Mouse (Mus musculus) stomach, embryonic 16.5 days (tissue): ENCODE measurements around the gene 4930426L09Rik. TPM values are rescaled to one million over a fixed set of nuclear protein-coding genes. Genes with fewer than 3 reads are reported as not detected.

Source experiments
- ATAC-seq: fragments of 200-750 bp; cut with Nextera tagmentation; 2 replicates; pipeline ENCODE4 v1.8.0; 2017; ENCODE audit warnings: moderate number of reproducible peaks, moderate TSS enrichment; ENCODE audit not compliant: insufficient read depth, low FRiP score
- H3K27ac ChIP-seq: fragments of 300-500 bp; sonication (generic); 2 replicates; pipeline ENCODE4 v1.5.1; 2014; ENCODE audit warnings: low read length
- H3K27me3 ChIP-seq: fragments of 300-500 bp; sonication (generic); 2 replicates; pipeline ENCODE4 v1.6.1; 2014; ENCODE audit warnings: low read length, control low read depth, mixed read lengths; ENCODE audit not compliant: control insufficient read depth, insufficient read depth
- H3K36me3 ChIP-seq: fragments of 300-500 bp; sonication (generic); 2 replicates; pipeline ENCODE4 v1.6.1; 2014; ENCODE audit warnings: low read length; ENCODE audit not compliant: control insufficient read depth, insufficient read depth
- H3K4me1 ChIP-seq: fragments of 300-500 bp; sonication (generic); 2 replicates; pipeline ENCODE4 v1.6.1; 2014; ENCODE audit warnings: low read length, control low read depth, mixed read lengths; ENCODE audit not compliant: control insufficient read depth, insufficient read depth
- H3K4me2 ChIP-seq: fragments of 300-500 bp; sonication (generic); 2 replicates; pipeline ENCODE4 v1.6.1; 2014; ENCODE audit warnings: low read depth, low read length, mixed read lengths
- H3K4me3 ChIP-seq: fragments of 300-500 bp; sonication (generic); replicated peaks from 2 replicates; pipeline ENCODE4 v1.5.1; 2014; ENCODE audit warnings: mild to moderate bottlenecking, low read length
- H3K9ac ChIP-seq: fragments of 300-500 bp; sonication (generic); 2 replicates; pipeline ENCODE4 v1.6.1; 2014; ENCODE audit warnings: low read length
- H3K9me3 ChIP-seq: fragments of 300-500 bp; sonication (generic); replicated peaks from 2 replicates; pipeline ENCODE4 v1.6.1; 2016; ENCODE audit warnings: low read length, control low read depth; ENCODE audit not compliant: control insufficient read depth
- WGBS: fragments of 180-500 bp; shearing (Covaris S2); extraction: QIAGEN DNeasy Blood & Tissue Kit; methylation state at CpG from one replicate; pipeline ENCODE4 v1.1.7; 2014; 5-methylcytosine and 5-hydroxymethylcytosine counted together
- polyA plus RNA-seq: library from polyadenylated mRNA; unstranded; fragments of >200 nt; fragmentation: Nextera tagmentation; extraction: Ambion mirVana; gene quantifications from 2 replicates; pipeline ENCODE4 v1.2.1, GENCODE M21; 2015

4930426L09Rik gene
- polyA plus RNA-seq, 1 experiment from 2014 or later = 0.14 TPM

DNA sequence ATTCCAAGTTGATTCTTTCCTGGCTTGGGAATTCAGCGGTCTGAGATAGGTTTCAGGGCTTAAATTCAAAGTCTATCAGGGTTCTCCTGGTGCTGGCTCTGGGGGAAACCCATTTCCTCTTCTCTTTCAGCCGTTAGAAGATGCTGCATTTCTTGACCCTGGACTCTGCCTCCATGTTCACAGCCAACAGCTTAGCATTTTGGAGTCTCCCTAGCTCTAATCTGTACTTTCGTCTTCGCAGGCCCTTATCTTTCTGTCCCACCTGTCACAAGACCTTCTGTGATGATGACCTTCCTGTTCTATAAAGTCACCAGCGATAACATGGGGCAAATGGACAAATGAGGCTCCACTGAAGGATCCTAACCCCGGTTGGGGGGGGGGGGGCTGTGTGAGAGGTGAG lies 13.3 kb downstream of the 4930426L09Rik start:
- Histone ChIP-seq H3K27ac (no peak overlapping the region), H3K4me1 (no peaks in the 10 kb centered on the region), H3K4me3 (no peak overlapping the region), H3K4me2 (no peak overlapping the region), H3K9me3 (no peaks in the 10 kb centered on the region), H3K36me3 (no peaks in the 10 kb centered on the region), H3K27me3 (no peaks in the 10 kb centered on the region), H3K9ac (no peak overlapping the region)
- WGBS = 73% methylated on average over 6 of the region's 6 CpGs
- ATAC-seq = no peak

- no peaks in the 10 kb centered on the region for H3K27me3 ChIP-seq
- no peak overlapping the region for H3K4me3 ChIP-seq
- no peak for ATAC-seq
- WGBS = 74% methylated on average over 5 of the region's 5 CpGs
- no peaks in the 10 kb centered on the region for H3K36me3 ChIP-seq
- H3K27ac ChIP-seq = no peak overlapping the region
- H3K9ac ChIP-seq = no peak overlapping the region
- no peaks in the 10 kb centered on the region for H3K4me1 ChIP-seq
- H3K9me3 ChIP-seq = no peaks in the 10 kb centered on the region
- no peak overlapping the region for H3K4me2 ChIP-seq
Measured at GRCm38 (mm10) chr2:19016348-19016747, 18.2 kb downstream of the 4930426L09Rik start.

GRCm38 (mm10) chr2:19016839-19017238 lies 18.7 kb downstream of the 4930426L09Rik start:
- no peak overlapping the region for H3K4me3 ChIP-seq
- no peaks in the 10 kb centered on the region for H3K9me3 ChIP-seq
- H3K27me3 ChIP-seq = no peaks in the 10 kb centered on the region
- no peak for ATAC-seq
- no peak overlapping the region for H3K9ac ChIP-seq
- H3K4me2 ChIP-seq = no peak overlapping the region
- 47% methylated on average over 1 of the region's 1 CpGs for WGBS
- no peaks in the 10 kb centered on the region for H3K4me1 ChIP-seq
- no peak overlapping the region for H3K27ac ChIP-seq
- H3K36me3 ChIP-seq = no peaks in the 10 kb centered on the region

DNA sequence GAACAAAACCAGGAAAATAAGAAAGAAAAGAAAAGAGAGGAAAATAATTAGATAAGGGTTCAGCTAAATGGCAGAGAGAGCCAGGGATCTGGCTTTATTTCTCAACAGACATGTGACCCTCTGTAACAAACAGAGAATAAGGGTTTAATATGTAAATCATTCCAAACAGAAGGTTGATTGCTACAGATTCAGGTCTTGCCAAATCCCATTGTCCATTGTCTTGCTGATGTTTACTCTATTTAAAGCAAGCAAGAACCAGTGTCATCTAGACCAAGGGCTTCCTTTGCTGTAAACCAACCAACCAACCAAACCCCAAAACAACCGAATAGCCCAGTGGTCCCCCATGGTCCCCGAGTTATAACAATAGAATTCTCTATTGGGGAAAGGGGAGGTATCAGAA lies 19.9 kb downstream of the 4930426L09Rik start:
- Histone ChIP-seq H3K27me3 (no peaks in the 10 kb centered on the region), H3K4me1 (no peaks in the 10 kb centered on the region), H3K9ac (no peak overlapping the region), H3K9me3 (no peaks in the 10 kb centered on the region), H3K4me3 (no peak overlapping the region), H3K4me2 (no peak overlapping the region), H3K27ac (no peak overlapping the region), H3K36me3 (no peaks in the 10 kb centered on the region)
- WGBS = 61% methylated on average over 2 of the region's 2 CpGs
- no peak for ATAC-seq

GRCm38 (mm10) chr2:19024807-19025206 lies 26.7 kb downstream of the 4930426L09Rik start:
- 70% methylated on average over 2 of the region's 2 CpGs for WGBS

GRCm38 (mm10) chr2:19037430-19037829 lies 39.3 kb downstream of the 4930426L09Rik start:
- WGBS = 19% methylated on average over 4 of the region's 4 CpGs
- no peak overlapping the region for H3K27ac ChIP-seq
- H3K9me3 ChIP-seq = no peaks in the 10 kb centered on the region
- no peak overlapping the region for H3K4me3 ChIP-seq
- H3K9ac ChIP-seq = no peak overlapping the region
- no peaks in the 10 kb centered on the region for H3K36me3 ChIP-seq
- no peaks in the 10 kb centered on the region for H3K27me3 ChIP-seq
- peaks cover 4% of the 10 kb centered on the region; the same call in 1 of the 2 replicates for H3K4me1 ChIP-seq
- ATAC-seq = no peak; the same call in 1 of the 2 replicates
- no peak overlapping the region for H3K4me2 ChIP-seq

More at GRCm38 (mm10) chr2:19024807-19025206, 26.7 kb downstream of the 4930426L09Rik start:
- H3K27ac ChIP-seq = no peak overlapping the region
- no peak overlapping the region for H3K4me3 ChIP-seq
- no peak overlapping the region for H3K4me2 ChIP-seq
- H3K9ac ChIP-seq = no peak overlapping the region
- no peaks in the 10 kb centered on the region for H3K4me1 ChIP-seq
- no peak for ATAC-seq
- H3K36me3 ChIP-seq = no peaks in the 10 kb centered on the region
- H3K9me3 ChIP-seq = no peaks in the 10 kb centered on the region
- no peaks in the 10 kb centered on the region for H3K27me3 ChIP-seq

GRCm38 (mm10) chr2:19037907-19038570 lies 39.9 kb downstream of the 4930426L09Rik start:
- no peak overlapping the region for H3K9ac ChIP-seq
- no peak for ATAC-seq
- H3K4me2 ChIP-seq = no peak overlapping the region
- H3K27me3 ChIP-seq = no peaks in the 10 kb centered on the region
- H3K4me1 ChIP-seq = peaks cover 4% of the 10 kb centered on the region; the same call in 1 of the 2 replicates
- WGBS = 44% methylated on average over 4 of the region's 4 CpGs
- H3K4me3 ChIP-seq = no peak overlapping the region
- H3K9me3 ChIP-seq = no peaks in the 10 kb centered on the region
- peak overlapping the region; percentile 80 for H3K27ac ChIP-seq
- no peaks in the 10 kb centered on the region for H3K36me3 ChIP-seq

DNA sequence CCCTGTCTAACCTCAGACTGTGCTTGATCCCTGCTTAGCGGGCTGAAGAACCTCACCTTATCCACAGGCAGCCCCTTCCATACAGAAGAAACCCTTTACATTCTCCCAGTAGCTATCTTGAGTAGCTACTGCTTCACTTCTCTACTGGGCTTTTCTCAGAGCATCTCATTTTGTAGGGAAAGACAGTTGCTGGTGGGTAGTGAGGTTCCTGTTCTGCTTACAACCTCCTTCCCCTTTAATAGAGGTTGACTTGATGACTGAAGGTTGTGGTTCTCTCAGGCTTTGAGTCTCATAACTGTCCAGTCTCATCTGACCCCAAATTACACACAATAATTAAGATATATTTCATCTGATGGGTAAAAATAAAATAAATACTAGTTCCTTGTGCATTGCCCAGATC lies 50.1 kb downstream of the 4930426L09Rik start:
- Histone ChIP-seq H3K4me3 (no peak overlapping the region), H3K4me2 (no peak overlapping the region), H3K9ac (no peak overlapping the region), H3K27me3 (no peaks in the 10 kb centered on the region), H3K4me1 (0 out of 2 replicates have a peak, but pooled peaks cover 4% of the 10 kb centered on the region), H3K27ac (no peak overlapping the region), H3K36me3 (no peaks in the 10 kb centered on the region), H3K9me3 (no peaks in the 10 kb centered on the region)
- no peak for ATAC-seq
- WGBS = 90% methylated on average over 1 of the region's 1 CpGs

- Histone ChIP-seq H3K27me3 (no peaks in the 10 kb centered on the region), H3K9me3 (no peaks in the 10 kb centered on the region), H3K4me1 (0 out of 2 replicates have a peak, but pooled peaks cover 4% of the 10 kb centered on the region), H3K4me3 (no peak overlapping the region), H3K9ac (no peak overlapping the region), H3K36me3 (no peaks in the 10 kb centered on the region), H3K4me2 (peak overlapping the region; percentile 33; the same call in 1 of the 2 replicates), H3K27ac (no peak overlapping the region)
- no peak for ATAC-seq
- WGBS = 73% methylated on average over 1 of the region's 1 CpGs
Measured at GRCm38 (mm10) chr2:19049341-19049740, 51.2 kb downstream of the 4930426L09Rik start.
